Mouse (Mus musculus) thymus, adult 2 months (tissue): ENCODE results near the gene Olfr141.

Source experiments
- CTCF ChIP-seq: fragments of 200-500 bp; IDR thresholded peaks from 2 replicates; pipeline ENCODE4 v1.5.1; 2012; ENCODE audit warnings: mild to moderate bottlenecking, control low read depth, low read length, moderate library complexity, borderline replicate concordance; ENCODE audit not compliant: control insufficient read depth, poor library complexity, insufficient read depth; ENCODE audit errors: extremely low read depth
- POLR2A ChIP-seq: fragments of 200-500 bp; IDR thresholded peaks from 2 replicates; pipeline ENCODE4 v1.6.1; 2012; ENCODE audit warnings: mild to moderate bottlenecking, low read length, control low read depth, moderate library complexity; ENCODE audit not compliant: control insufficient read depth, poor library complexity, insufficient read depth; ENCODE audit errors: extremely low read depth

- TF ChIP-seq POLR2A, result no peak
- TF ChIP-seq CTCF, result no peak
Measured at GRCm38 (mm10) chr2:86809918-86810317, at the start of gene Olfr141.
